10 mouse cellular contexts compared by ENCODE assay signal in genomic region chr5:38235422-38235821, GRCm38 (mm10). TPM values are rescaled to one million over a fixed set of nuclear protein-coding genes. Genes with fewer than 3 reads are reported as not detected.
A peak's percentile ranks its signal among the peaks of the same experiment; 100 is the strongest.
DNase-seq lines count a peak whose midpoint lies in the region; ATAC-seq and TF ChIP-seq lines count a peak whose summit lies in the region.
"Had no signal": no experiment of that assay in that cellular context is flagged by ENCODE, and none has a peak within 500 bp of the region (broad histone marks: within the 10 kb centered on the region; RNA-seq: fewer than 3 reads in every experiment).

No protein-coding gene starts in this region.

- no peaks in the 10 kb centered on the region for H3K4me1 ChIP-seq in testis, adult 2 months (ENCODE audit: control insufficient read depth, insufficient read depth, low read length)
- no peaks in the 10 kb centered on the region for H3K4me1 ChIP-seq in stomach, postnatal 0 days (replicated peaks; ENCODE audit: control insufficient read depth, insufficient read depth)
- H3K4me1 ChIP-seq: embryonic facial prominence, embryonic 15.5 days had no signal

- H3K4me3 ChIP-seq in testis, adult 2 months (ENCODE audit: control insufficient read depth, low read depth, low read length): peak overlapping the region; percentile 85
- no peak overlapping the region for H3K4me3 ChIP-seq in stomach, postnatal 0 days (ENCODE audit: low read depth, low read length)
- H3K4me3 ChIP-seq: embryonic facial prominence, embryonic 15.5 days had no signal

- ATAC-seq in megakaryocyte, adult 5-6 weeks (ENCODE audit: poor library complexity, severe bottlenecking): peak; percentile 86
- ATAC-seq in stomach, postnatal 0 days (ENCODE audit: low FRiP score, low TSS enrichment): no peak

- TF ChIP-seq CTCF in testis, adult 2 months (IDR thresholded peaks at IDR 0.05; ENCODE audit: control insufficient read depth, insufficient read depth, insufficient replicate concordance, low read depth, low read length): peak; percentile 88; the same call in 1 of the 2 replicates
- peak; percentile 76 for TF ChIP-seq CTCF in stomach, postnatal 0 days (IDR thresholded peaks at IDR 0.05; ENCODE audit: low read depth)

- peak; percentile 33 for DNase-seq in gastrocnemius, adult 18-20 months (ENCODE audit: low spot score)
- no peak for DNase-seq in gastrocnemius, postnatal 25 days
- DNase-seq in testis, postnatal 14 days (ENCODE audit: low spot score): no peak
- peak; percentile 39 for DNase-seq in c-Kit-positive CD71-positive TER-119-positive erythroid progenitor cells, embryonic 14.5 days (ENCODE audit: low spot score)
- DNase-seq in heart, postnatal 4 days: peak; percentile 66
- DNase-seq in stomach, postnatal 0 days (ENCODE audit: low spot score): peak; percentile 65

- H3K9ac ChIP-seq in stomach, postnatal 0 days (ENCODE audit: low read length): no peak overlapping the region
- H3K9ac ChIP-seq: embryonic facial prominence, embryonic 15.5 days had no signal

- no peak; the same call in 1 of the 2 replicates for TF ChIP-seq POLR2A in testis, adult 2 months (IDR thresholded peaks at IDR 0.05; ENCODE audit: control insufficient read depth, low read depth, low read length)

- peaks cover 8% of the 10 kb centered on the region for H3K36me3 ChIP-seq in testis, adult 2 months (ENCODE audit: control insufficient read depth, insufficient read depth, low read length)
- peaks cover 15% of the 10 kb centered on the region for H3K36me3 ChIP-seq in stomach, postnatal 0 days (ENCODE audit: control insufficient read depth, insufficient read depth, low read length)

- H3K27ac ChIP-seq in testis, adult 2 months (ENCODE audit: control insufficient read depth, insufficient read depth, low read depth, low read length): no peak overlapping the region
- H3K27ac ChIP-seq in stomach, postnatal 0 days (replicated peaks): no peak overlapping the region
- H3K27ac ChIP-seq: embryonic facial prominence, embryonic 15.5 days had no signal

- no peak for TF ChIP-seq EP300 in stomach, postnatal 0 days (optimal IDR thresholded peaks at IDR 0.05)

- no peak overlapping the region for H3K4me2 ChIP-seq in stomach, postnatal 0 days (replicated peaks; ENCODE audit: low read depth)
- H3K4me2 ChIP-seq: embryonic facial prominence, embryonic 15.5 days had no signal

- H3K27me3 ChIP-seq in testis, adult 2 months (ENCODE audit: control insufficient read depth, insufficient read depth, low read length): no peaks in the 10 kb centered on the region
- H3K27me3 ChIP-seq in stomach, postnatal 0 days (ENCODE audit: control insufficient read depth, insufficient read depth, low read length): no peaks in the 10 kb centered on the region
- H3K27me3 ChIP-seq: embryonic facial prominence, embryonic 15.5 days had no signal

- no peaks in the 10 kb centered on the region for H3K9me3 ChIP-seq in stomach, postnatal 0 days (ENCODE audit: control insufficient read depth, low read length)
- H3K9me3 ChIP-seq: embryonic facial prominence, embryonic 15.5 days had no signal

- 70% methylated on average over 4 of the region's 4 CpGs for WGBS in stomach, postnatal 0 days

RNA-seq across cellular contexts. Expression of gene Lyar, which starts 15.2 kb away (rescaled TPM):
- total RNA-seq in gastrocnemius, adult 18-20 months (2021): 10 to 100 TPM; 21.3 to 22.0 TPM
- 10 to 100 TPM; 15.5 to 17.4 TPM for total RNA-seq in gastrocnemius, postnatal 25 days (2021)
- polyA plus RNA-seq in testis, adult 2 months (2012; rRNA removed): 313 and 361 TPM in 2 replicates
- 10 to 100 TPM; 18.5 to 20.0 TPM for total RNA-seq in heart, postnatal 4 days (2021)
- 27.6 and 33.7 TPM in 2 replicates for total RNA-seq in megakaryocyte, adult 5-6 weeks (2015)
- 28.1 and 45.1 TPM in 2 replicates for total RNA-seq in megakaryocyte, adult 5-6 weeks (2017)
- polyA plus RNA-seq in stomach, postnatal 0 days (2015; fragmentation: Nextera tagmentation; extraction: Ambion mirVana): 45.7 and 50.1 TPM in 2 replicates

RNA-seq across cellular contexts. Expression of gene Zbtb49, which starts 15.2 kb away (rescaled TPM):
- 1 to 10 TPM; 1.9 to 3.1 TPM for total RNA-seq in gastrocnemius, adult 18-20 months (2021)
- total RNA-seq in gastrocnemius, postnatal 25 days (2021): 1 to 10 TPM; 2.4 to 2.6 TPM
- 23.5 and 24.5 TPM in 2 replicates for polyA plus RNA-seq in testis, adult 2 months (2012; rRNA removed)
- 1 to 10 TPM; 8.0 to 8.2 TPM for total RNA-seq in heart, postnatal 4 days (2021)
- 4.4 and 6.0 TPM in 2 replicates for total RNA-seq in megakaryocyte, adult 5-6 weeks (2015)
- 4.0 and 7.7 TPM in 2 replicates for total RNA-seq in megakaryocyte, adult 5-6 weeks (2017)
- polyA plus RNA-seq in stomach, postnatal 0 days (2015; fragmentation: Nextera tagmentation; extraction: Ambion mirVana): 4.2 and 4.4 TPM in 2 replicates

RNA-seq across cellular contexts. Expression of gene Tmem128, which starts 24.6 kb away (rescaled TPM):
- 1 to 10 TPM; 6.4 to 7.8 TPM for total RNA-seq in gastrocnemius, adult 18-20 months (2021)
- 1 to 10 TPM; 6.1 to 8.1 TPM for total RNA-seq in gastrocnemius, postnatal 25 days (2021)
- 52.2 and 62.5 TPM in 2 replicates for polyA plus RNA-seq in testis, adult 2 months (2012; rRNA removed)
- total RNA-seq in heart, postnatal 4 days (2021): 10 to 100 TPM; 23.8 to 26.3 TPM
- total RNA-seq in megakaryocyte, adult 5-6 weeks (2015): 95.8 and 96.8 TPM in 2 replicates
- total RNA-seq in megakaryocyte, adult 5-6 weeks (2017): 32.3 and 34.5 TPM in 2 replicates
- 73.7 and 77.6 TPM in 2 replicates for polyA plus RNA-seq in stomach, postnatal 0 days (2015; fragmentation: Nextera tagmentation; extraction: Ambion mirVana)

RNA-seq across cellular contexts. Expression of gene Otop1, which starts 40.4 kb away (rescaled TPM):
- under 1 TPM; 0.27 to 0.71 TPM for total RNA-seq in gastrocnemius, adult 18-20 months (2021)
- under 1 TPM; 0.36 to 0.38 TPM for total RNA-seq in gastrocnemius, postnatal 25 days (2021)
- 0.40 and 0.67 TPM in 2 replicates for polyA plus RNA-seq in testis, adult 2 months (2012; rRNA removed)
- under 1 TPM; 0.36 TPM for total RNA-seq in heart, postnatal 4 days (2021)
- total RNA-seq in megakaryocyte, adult 5-6 weeks (2015): not detected in 2 replicates
- not detected in 2 replicates for total RNA-seq in megakaryocyte, adult 5-6 weeks (2017)
- 0.05 TPM in 1 of 2 replicates, not detected in the other for polyA plus RNA-seq in stomach, postnatal 0 days (2015; fragmentation: Nextera tagmentation; extraction: Ambion mirVana)
- polyA plus RNA-seq: embryonic facial prominence, embryonic 15.5 days; liver, embryonic 16.5 days had no signal

Comparison
In these comparisons a context has a peak if more than half of its experiments do, and no peak if none do; other contexts are left out.
1. DNase-seq: peak in gastrocnemius, adult 18-20 months (single experiment), c-Kit-positive CD71-positive TER-119-positive erythroid progenitor cells, embryonic 14.5 days (single experiment), heart, postnatal 4 days (single experiment) and stomach, postnatal 0 days (single experiment); none in gastrocnemius, postnatal 25 days (single experiment) and testis, postnatal 14 days (single experiment).